Mouse (Mus musculus) layer of hippocampus, adult 9-11 months (tissue): ENCODE data around the gene 6030408B16Rik.

Experiments used
- DNase-seq: peaks from one replicate; pipeline ENCODE4 v3.0.0; 2022

Gene 6030408B16Rik

GRCm38 (mm10) chr15:101293025-101293621, at the start of gene 6030408B16Rik:
Gene 6030408B16Rik (plus strand): TSS chr15:101293212.
- DNase-seq, result no peak

GRCm38 (mm10) chr15:101244012-101244411, 49.0 kb upstream of the 6030408B16Rik start:
- DNase-seq, result no peak

- DNase-seq, result peak; percentile 98
Measured at GRCm38 (mm10) chr15:101246231-101247154, 46.5 kb upstream of the 6030408B16Rik start.

- DNase-seq, result no peak
Measured at GRCm38 (mm10) chr15:101247155-101247498, 45.9 kb upstream of the 6030408B16Rik start.

GRCm38 (mm10) chr15:101248029-101248710, 44.8 kb upstream of the 6030408B16Rik start:
- DNase-seq, result no peak

- DNase-seq, result no peak
Measured at GRCm38 (mm10) chr15:101250220-101250800, 42.7 kb upstream of the 6030408B16Rik start.

GRCm38 (mm10) chr15:101251930-101252329, 41.1 kb upstream of the 6030408B16Rik start:
- DNase-seq, result no peak

- DNase-seq, result no peak
Measured at GRCm38 (mm10) chr15:101252614-101253013, 40.4 kb upstream of the 6030408B16Rik start.

GRCm38 (mm10) chr15:101253563-101253885, 39.5 kb upstream of the 6030408B16Rik start:
- DNase-seq, result no peak

GRCm38 (mm10) chr15:101253886-101254795, 38.9 kb upstream of the 6030408B16Rik start, which contains the start of gene Nr4a1:
Gene Nr4a1 (plus strand): TSS chr15:101254269.
- DNase-seq, result no peak

- DNase-seq, result no peak
Measured at GRCm38 (mm10) chr15:101255842-101256462, 37.1 kb upstream of the 6030408B16Rik start.

- no peak for DNase-seq
Measured at GRCm38 (mm10) chr15:101256463-101257206, 36.4 kb upstream of the 6030408B16Rik start.

GRCm38 (mm10) chr15:101258420-101258819, 34.6 kb upstream of the 6030408B16Rik start:
- no peak for DNase-seq

- no peak for DNase-seq
Measured at GRCm38 (mm10) chr15:101259922-101260321, 33.1 kb upstream of the 6030408B16Rik start.

- no peak for DNase-seq
Measured at GRCm38 (mm10) chr15:101260387-101260786, 32.6 kb upstream of the 6030408B16Rik start.

GRCm38 (mm10) chr15:101260874-101261622, 32.0 kb upstream of the 6030408B16Rik start:
- DNase-seq, result no peak

- DNase-seq, result no peak
Measured at GRCm38 (mm10) chr15:101262502-101262901, 30.5 kb upstream of the 6030408B16Rik start.

- peak; percentile 93 for DNase-seq
Measured at GRCm38 (mm10) chr15:101266132-101266963, 26.7 kb upstream of the 6030408B16Rik start.
